Mouse (Mus musculus): ENCODE results near the gene Med9. TPM values are rescaled to one million over a fixed set of nuclear protein-coding genes. Genes with fewer than 3 reads are reported as not detected.

Gene Med9
- polyA plus RNA-seq, 1 experiment from 2014 or later = 38.9 TPM

GRCm38 (mm10) chr11:59921265-59921664 lies 26.7 kb upstream of the Med9 start:
- no peak for TF ChIP-seq CTCF (IDR thresholded peaks at IDR 0.05; ENCODE audit: low read depth)
- 15% methylated on average over 7 of the region's 7 CpGs for WGBS
- H3K4me1 ChIP-seq (replicated peaks; ENCODE audit: insufficient read depth, low read length) = peaks cover 6% of the 10 kb centered on the region; the same call in 1 of the 2 replicates
- H3K36me3 ChIP-seq (ENCODE audit: insufficient read depth, low read length) = no peaks in the 10 kb centered on the region
- H3K9me3 ChIP-seq (replicated peaks; ENCODE audit: low read length) = no peaks in the 10 kb centered on the region
- H3K4me3 ChIP-seq (replicated peaks; ENCODE audit: low read depth, low read length) = peak overlapping the region; percentile 17
- H3K27me3 ChIP-seq (ENCODE audit: insufficient read depth, low read length) = no peaks in the 10 kb centered on the region
- ATAC-seq (replicated peaks; ENCODE audit: low FRiP score, low read depth) (peak; percentile 89), DNase-seq (ENCODE audit: low spot score) (peak; percentile 93)
- H3K4me2 ChIP-seq (ENCODE audit: low read length) = peak overlapping the region; percentile 47
- H3K27ac ChIP-seq = no peak overlapping the region
- peak overlapping the region; percentile 1; the same call in 1 of the 2 replicates for H3K9ac ChIP-seq (ENCODE audit: low read depth, low read length)

- Histone ChIP-seq H3K27ac (no peak overlapping the region), H3K4me1 (replicated peaks; ENCODE audit: insufficient read depth, low read length) (no peaks in the 10 kb centered on the region), H3K27me3 (ENCODE audit: insufficient read depth, low read length) (no peaks in the 10 kb centered on the region), H3K9ac (ENCODE audit: low read depth, low read length) (no peak overlapping the region), H3K9me3 (replicated peaks; ENCODE audit: low read length) (no peaks in the 10 kb centered on the region), H3K4me3 (replicated peaks; ENCODE audit: low read depth, low read length) (no peak overlapping the region), H3K4me2 (ENCODE audit: low read length) (no peak overlapping the region), H3K36me3 (ENCODE audit: insufficient read depth, low read length) (no peaks in the 10 kb centered on the region)
- DNase-seq (ENCODE audit: low spot score) = no peak
- WGBS = 38% methylated on average over 4 of the region's 4 CpGs
- no peak for TF ChIP-seq CTCF (IDR thresholded peaks at IDR 0.05; ENCODE audit: low read depth)
- no peak for ATAC-seq (replicated peaks; ENCODE audit: low FRiP score, low read depth)
Measured at GRCm38 (mm10) chr11:59930031-59930430, 18.0 kb upstream of the Med9 start.

GRCm38 (mm10) chr11:59932560-59933337 lies 15.3 kb upstream of the Med9 start:
- H3K36me3 ChIP-seq (ENCODE audit: insufficient read depth, low read length) = no peaks in the 10 kb centered on the region
- no peaks in the 10 kb centered on the region for H3K4me1 ChIP-seq (replicated peaks; ENCODE audit: insufficient read depth, low read length)

GRCm38 (mm10) chr11:59933943-59934342 lies 14.1 kb upstream of the Med9 start:
- Histone ChIP-seq H3K9ac (ENCODE audit: low read depth, low read length) (no peak overlapping the region), H3K4me2 (ENCODE audit: low read length) (no peak overlapping the region), H3K36me3 (ENCODE audit: insufficient read depth, low read length) (no peaks in the 10 kb centered on the region), H3K27me3 (ENCODE audit: insufficient read depth, low read length) (no peaks in the 10 kb centered on the region), H3K9me3 (replicated peaks; ENCODE audit: low read length) (no peaks in the 10 kb centered on the region), H3K27ac (no peak overlapping the region), H3K4me1 (replicated peaks; ENCODE audit: insufficient read depth, low read length) (no peaks in the 10 kb centered on the region), H3K4me3 (replicated peaks; ENCODE audit: low read depth, low read length) (no peak overlapping the region)
- no peak for TF ChIP-seq CTCF (IDR thresholded peaks at IDR 0.05; ENCODE audit: low read depth)
- ATAC-seq (replicated peaks; ENCODE audit: low FRiP score, low read depth) (no peak), DNase-seq (ENCODE audit: low spot score) (no peak)
- WGBS = 64% methylated on average over 12 of the region's 12 CpGs

More at GRCm38 (mm10) chr11:59932560-59933337, 15.3 kb upstream of the Med9 start:
- no peak for DNase-seq (ENCODE audit: low spot score)
- Histone ChIP-seq H3K9ac (ENCODE audit: low read depth, low read length) (no peak overlapping the region), H3K9me3 (replicated peaks; ENCODE audit: low read length) (no peaks in the 10 kb centered on the region), H3K4me3 (replicated peaks; ENCODE audit: low read depth, low read length) (no peak overlapping the region), H3K27ac (no peak overlapping the region), H3K4me2 (ENCODE audit: low read length) (no peak overlapping the region), H3K27me3 (ENCODE audit: insufficient read depth, low read length) (no peaks in the 10 kb centered on the region)
- no peak for TF ChIP-seq CTCF (IDR thresholded peaks at IDR 0.05; ENCODE audit: low read depth)
- no peak for ATAC-seq (replicated peaks; ENCODE audit: low FRiP score, low read depth)
- WGBS = 56% methylated on average over 9 of the region's 9 CpGs

GRCm38 (mm10) chr11:59937023-59937422 lies 11.0 kb upstream of the Med9 start:
- TF ChIP-seq CTCF (IDR thresholded peaks at IDR 0.05; ENCODE audit: low read depth) = no peak
- DNase-seq (ENCODE audit: low spot score) = no peak
- WGBS = 79% methylated on average over 3 of the region's 3 CpGs

GRCm38 (mm10) chr11:59937615-59938014 lies 10.4 kb upstream of the Med9 start:
- no peak overlapping the region for H3K4me2 ChIP-seq (ENCODE audit: low read length)
- H3K27me3 ChIP-seq (ENCODE audit: insufficient read depth, low read length) = no peaks in the 10 kb centered on the region
- no peaks in the 10 kb centered on the region for H3K36me3 ChIP-seq (ENCODE audit: insufficient read depth, low read length)
- H3K4me1 ChIP-seq (replicated peaks; ENCODE audit: insufficient read depth, low read length) = no peaks in the 10 kb centered on the region
- no peaks in the 10 kb centered on the region for H3K9me3 ChIP-seq (replicated peaks; ENCODE audit: low read length)
- no peak for TF ChIP-seq CTCF (IDR thresholded peaks at IDR 0.05; ENCODE audit: low read depth)
- ATAC-seq (replicated peaks; ENCODE audit: low FRiP score, low read depth) (no peak), DNase-seq (ENCODE audit: low spot score) (no peak)
- WGBS = 41% methylated on average over 2 of the region's 2 CpGs
- no peak overlapping the region for H3K9ac ChIP-seq (ENCODE audit: low read depth, low read length)
- no peak overlapping the region for H3K27ac ChIP-seq
- no peak overlapping the region for H3K4me3 ChIP-seq (replicated peaks; ENCODE audit: low read depth, low read length)

More at GRCm38 (mm10) chr11:59937023-59937422, 11.0 kb upstream of the Med9 start:
- Histone ChIP-seq H3K4me1 (replicated peaks; ENCODE audit: insufficient read depth, low read length) (no peaks in the 10 kb centered on the region), H3K4me2 (ENCODE audit: low read length) (no peak overlapping the region), H3K9ac (ENCODE audit: low read depth, low read length) (no peak overlapping the region), H3K36me3 (ENCODE audit: insufficient read depth, low read length) (no peaks in the 10 kb centered on the region), H3K4me3 (replicated peaks; ENCODE audit: low read depth, low read length) (no peak overlapping the region), H3K27ac (no peak overlapping the region), H3K27me3 (ENCODE audit: insufficient read depth, low read length) (no peaks in the 10 kb centered on the region), H3K9me3 (replicated peaks; ENCODE audit: low read length) (no peaks in the 10 kb centered on the region)
- ATAC-seq (replicated peaks; ENCODE audit: low FRiP score, low read depth) = no peak
